Mouse (Mus musculus) monocyte, adult 2 months (primary cell): ENCODE measurements at regions not wholly inside any gene's neighbourhood (a gene's known extent, or its start where the extent isn't known, plus 50 kb on each side); places are given as distances from the start of the nearest gene placed in this dataset.

Experiments
- DNase-seq, 2 experiments: peaks; one replicate each; pipeline ENCODE4 v3.0.0; 2022; ENCODE audit warnings: low spot score in 2 of 2, low read depth in 1 of 2

- no peak for DNase-seq
These were observed 60.5 kb downstream of the Rsl24d1 start for GRCm38 (mm10) chr9:73173589-73174247.

- no peak for DNase-seq
These were observed 63.4 kb downstream of the Rsl24d1 start for GRCm38 (mm10) chr9:73176645-73177044.

- DNase-seq: no peak
These were observed 70.1 kb downstream of the Rsl24d1 start for GRCm38 (mm10) chr9:73183356-73183755.

GRCm38 (mm10) chr9:73184908-73185307 lies 71.7 kb downstream of the Rsl24d1 start:
- DNase-seq: no peak

- no peak for DNase-seq
These were observed 79.1 kb downstream of the Rsl24d1 start for GRCm38 (mm10) chr9:73192271-73192785.

- no peak for DNase-seq
These were observed 85.2 kb downstream of the Rsl24d1 start for GRCm38 (mm10) chr9:73198261-73199085.

GRCm38 (mm10) chr9:73223111-73223510 lies 109.9 kb downstream of the Rsl24d1 start:
- DNase-seq: no peak

- DNase-seq: peak; percentile 4 to 19
These were observed 127.0 kb downstream of the Rsl24d1 start for GRCm38 (mm10) chr9:73240188-73240587.

GRCm38 (mm10) chr9:73242521-73243308 lies 129.5 kb downstream of the Rsl24d1 start:
- DNase-seq: no peak

- no peak for DNase-seq
These were observed 131.0 kb downstream of the Rsl24d1 start for GRCm38 (mm10) chr9:73244177-73244576.

- DNase-seq: no peak
These were observed 132.3 kb downstream of the Rsl24d1 start for GRCm38 (mm10) chr9:73245524-73245923.

- DNase-seq: no peak
These were observed 144.9 kb downstream of the Rsl24d1 start for GRCm38 (mm10) chr9:73258171-73258570.

- DNase-seq: no peak
These were observed 145.4 kb downstream of the Rsl24d1 start for GRCm38 (mm10) chr9:73258640-73259039.

GRCm38 (mm10) chr9:73262711-73263110 lies 149.5 kb downstream of the Rsl24d1 start:
- no peak for DNase-seq

- no peak for DNase-seq
These were observed 157.0 kb downstream of the Rsl24d1 start for GRCm38 (mm10) chr9:73270249-73270648.

- DNase-seq: no peak
These were observed 159.4 kb downstream of the Rsl24d1 start for GRCm38 (mm10) chr9:73272614-73273013.

GRCm38 (mm10) chr9:73273681-73274080 lies 160.5 kb downstream of the Rsl24d1 start:
- no peak for DNase-seq

GRCm38 (mm10) chr9:73275671-73276070 lies 162.4 kb downstream of the Rsl24d1 start:
- no peak for DNase-seq

- no peak for DNase-seq
These were observed 182.1 kb downstream of the Rsl24d1 start for GRCm38 (mm10) chr9:73295287-73295686.

GRCm38 (mm10) chr9:73302156-73302918 lies 189.1 kb downstream of the Rsl24d1 start:
- DNase-seq: no peak

- DNase-seq: no peak
These were observed 203.8 kb downstream of the Rsl24d1 start for GRCm38 (mm10) chr9:73317048-73317447.
